Mouse (Mus musculus) kidney, adult 18-20 months (tissue): ENCODE results near the gene Stx18.

Experiments
- DNase-seq: peaks from one replicate; pipeline ENCODE4 v3.0.0; 2021

Stx18 gene

GRCm38 (mm10) chr5:38140893-38141292, 102.4 kb downstream of the Stx18 start:
- peak; percentile 47 for DNase-seq

GRCm38 (mm10) chr5:38146524-38146923, 108.0 kb downstream of the Stx18 start:
- DNase-seq: peak; percentile 19

GRCm38 (mm10) chr5:38151264-38151663, 112.7 kb downstream of the Stx18 start:
- no peak for DNase-seq

- DNase-seq: no peak
Measured at GRCm38 (mm10) chr5:38152201-38153108, 113.9 kb downstream of the Stx18 start.

- no peak for DNase-seq
Measured at GRCm38 (mm10) chr5:38153636-38154035, 115.1 kb downstream of the Stx18 start.

GRCm38 (mm10) chr5:38157481-38158020, 119.0 kb downstream of the Stx18 start:
- DNase-seq: no peak

GRCm38 (mm10) chr5:38158501-38158946, 120.0 kb downstream of the Stx18 start:
- DNase-seq: no peak

GRCm38 (mm10) chr5:38158947-38159633, 120.5 kb downstream of the Stx18 start:
- peak; percentile 53 for DNase-seq

GRCm38 (mm10) chr5:38159634-38160413, 121.3 kb downstream of the Stx18 start, which contains the start of gene Nsg1:
TSS of gene Nsg1 (minus strand) at chr5:38159907.
- DNase-seq: no peak

- no peak for DNase-seq
Measured at GRCm38 (mm10) chr5:38168497-38168896, 130.0 kb downstream of the Stx18 start.

- DNase-seq: no peak
Measured at GRCm38 (mm10) chr5:38173766-38174165, 135.2 kb downstream of the Stx18 start.

GRCm38 (mm10) chr5:38174256-38174912, 135.8 kb downstream of the Stx18 start:
- DNase-seq: no peak

GRCm38 (mm10) chr5:38184688-38185285, 146.2 kb downstream of the Stx18 start:
- no peak for DNase-seq

GRCm38 (mm10) chr5:38187006-38187405, 148.5 kb downstream of the Stx18 start:
- DNase-seq: no peak
